Mouse (Mus musculus) mesoderm, embryonic 11.5 days (tissue): Measurements from ENCODE around the gene Gm28308.
A peak's percentile ranks its signal among the peaks of the same experiment; 100 is the strongest.

ENCODE experiments used
- DNase-seq: peaks from one replicate; pipeline ENCODE4 v3.0.0-alpha.2; 2012; ENCODE audit warnings: low read depth, low spot score

Gene Gm28308

GRCm38 (mm10) chr6:52246916-52247315 is 33.8 kb upstream of the Gm28308 start:
- DNase-seq = no peak

- DNase-seq = no peak
Measured at GRCm38 (mm10) chr6:52246403-52246803, 33.3 kb upstream of the Gm28308 start.

GRCm38 (mm10) chr6:52245757-52246142 is 32.6 kb upstream of the Gm28308 start, which contains the start of gene Hoxa11:
TSS of gene Hoxa11 (minus strand) at chr6:52245810.
- no peak for DNase-seq

GRCm38 (mm10) chr6:52245040-52245756 is 32.1 kb upstream of the Gm28308 start:
- no peak for DNase-seq

- no peak for DNase-seq
Measured at GRCm38 (mm10) chr6:52244471-52245039, 31.4 kb upstream of the Gm28308 start.

- DNase-seq = no peak
Measured at GRCm38 (mm10) chr6:52243681-52244121, 30.6 kb upstream of the Gm28308 start.

- DNase-seq = no peak
Measured at GRCm38 (mm10) chr6:52242801-52243332, 29.7 kb upstream of the Gm28308 start.

- DNase-seq = no peak
Measured at GRCm38 (mm10) chr6:52241001-52241621, 28.0 kb upstream of the Gm28308 start.

- DNase-seq = peak; percentile 94
Measured at GRCm38 (mm10) chr6:52240389-52241000, 27.4 kb upstream of the Gm28308 start, which contains the start of gene Hoxa10. TSS of gene Hoxa10 (minus strand) at chr6:52240854.

- no peak for DNase-seq
Measured at GRCm38 (mm10) chr6:52239625-52240388, 26.7 kb upstream of the Gm28308 start.

- no peak for DNase-seq
Measured at GRCm38 (mm10) chr6:52238976-52239375, 25.8 kb upstream of the Gm28308 start.

GRCm38 (mm10) chr6:52238155-52238545 is 25.0 kb upstream of the Gm28308 start:
- no peak for DNase-seq

GRCm38 (mm10) chr6:52237346-52238154 is 24.4 kb upstream of the Gm28308 start:
- DNase-seq = no peak

GRCm38 (mm10) chr6:52236806-52237205 is 23.7 kb upstream of the Gm28308 start:
- DNase-seq = no peak

GRCm38 (mm10) chr6:52235866-52236265 is 22.7 kb upstream of the Gm28308 start:
- DNase-seq = no peak

- DNase-seq = no peak
Measured at GRCm38 (mm10) chr6:52235267-52235666, 22.1 kb upstream of the Gm28308 start.

- no peak for DNase-seq
Measured at GRCm38 (mm10) chr6:52234428-52235140, 21.4 kb upstream of the Gm28308 start.

GRCm38 (mm10) chr6:52233546-52234427 is 20.6 kb upstream of the Gm28308 start:
- no peak for DNase-seq
